Mouse (Mus musculus): ENCODE measurements around the gene Trpm3.

Gene Trpm3

DNA sequence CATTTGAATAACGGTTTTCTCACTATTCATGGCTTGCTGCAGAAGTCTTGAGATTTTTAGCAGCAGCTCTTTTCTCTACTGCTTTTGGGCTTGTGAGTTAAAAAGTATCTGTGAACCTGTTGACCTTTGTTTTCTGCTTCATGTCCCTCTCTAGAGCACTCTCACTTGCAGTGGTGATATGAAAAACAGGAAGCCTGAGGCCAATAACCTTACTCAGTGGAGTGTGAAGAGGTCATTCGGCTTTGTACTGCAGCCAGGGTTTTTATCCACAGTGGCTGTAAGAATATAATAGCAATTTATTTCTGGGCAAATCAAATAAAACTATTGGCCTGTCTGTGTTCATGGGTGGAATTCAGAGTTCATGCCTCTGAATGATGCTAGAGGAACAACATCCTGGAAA lies 503.3 kb downstream of the Trpm3 start:
- no peak for DNase-seq (ENCODE audit: low spot score)

DNA sequence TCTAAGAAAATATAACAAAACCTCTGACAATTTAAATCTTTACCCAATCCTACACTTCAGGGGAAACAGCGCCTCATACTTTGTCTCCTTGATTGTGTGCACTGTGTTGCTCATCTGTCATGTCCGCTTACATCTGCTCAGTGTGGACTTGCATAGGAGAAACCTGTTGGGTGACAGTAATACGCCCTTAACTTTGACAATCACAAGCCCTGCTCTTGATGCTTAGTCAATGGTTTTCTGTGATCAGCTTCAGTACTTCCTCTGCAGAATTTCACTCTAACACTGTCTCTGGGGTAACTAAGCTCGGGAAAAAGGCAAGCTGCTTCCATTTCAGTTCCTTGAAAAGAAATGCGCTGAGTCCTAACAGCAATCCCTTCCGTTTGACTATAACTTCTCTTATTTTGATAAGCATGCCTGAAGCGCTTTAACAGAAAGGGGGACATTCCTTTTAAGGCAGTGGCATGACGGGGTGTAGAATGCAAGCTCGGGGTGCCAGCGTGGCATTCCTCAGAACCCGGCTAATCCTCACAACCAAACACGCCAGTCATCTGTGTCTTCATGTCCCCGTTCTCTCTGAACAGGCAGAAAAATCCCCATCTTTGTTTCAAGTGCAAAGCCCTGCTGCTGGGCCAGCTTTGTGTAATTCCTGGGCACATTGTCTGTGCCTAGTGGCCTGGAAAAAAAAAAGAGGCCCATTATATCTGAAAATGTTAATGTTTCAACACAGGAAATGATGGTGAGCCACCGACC lies 517.8 kb downstream of the Trpm3 start:
- DNase-seq (ENCODE audit: low spot score) = no peak

DNA sequence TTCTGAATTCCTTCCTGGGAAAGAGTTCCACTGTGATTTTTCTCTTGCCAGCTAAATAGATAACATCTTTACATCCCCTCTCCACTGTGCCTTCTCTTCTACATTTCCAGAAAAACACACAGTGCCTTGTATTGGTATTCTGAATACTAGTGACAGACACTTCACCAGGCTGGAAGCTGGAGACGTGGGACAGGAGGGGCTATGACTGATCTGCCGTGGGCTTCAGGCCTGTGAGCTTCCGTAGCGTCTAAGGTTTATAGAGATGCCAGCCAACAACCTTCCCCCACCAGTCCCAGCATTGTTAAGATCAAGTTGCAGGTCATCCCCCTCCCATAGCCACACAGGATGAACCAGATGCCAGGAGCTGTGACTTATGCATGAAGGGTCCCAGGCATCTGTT lies 518.4 kb downstream of the Trpm3 start:
- DNase-seq (ENCODE audit: low spot score) = no peak

DNA sequence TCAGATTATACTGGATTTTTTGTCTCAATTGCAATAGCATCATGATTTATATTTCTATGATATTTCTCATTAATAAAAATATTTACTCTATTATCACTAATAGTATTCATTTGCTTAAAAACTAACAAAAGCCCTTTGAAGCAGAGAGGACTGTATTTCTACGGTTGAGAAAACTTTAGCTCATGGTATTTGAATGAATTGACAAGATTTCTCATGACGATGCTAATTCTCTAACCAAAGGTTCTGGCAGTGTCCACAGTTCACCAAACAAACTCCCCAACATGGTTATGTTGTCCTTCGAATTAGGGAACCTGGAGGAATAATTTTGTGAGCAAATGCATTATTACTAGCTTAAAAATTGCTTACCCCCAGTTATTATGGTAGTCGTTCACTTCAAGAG lies 526.6 kb downstream of the Trpm3 start:
- no peak for DNase-seq (ENCODE audit: low spot score)

DNA sequence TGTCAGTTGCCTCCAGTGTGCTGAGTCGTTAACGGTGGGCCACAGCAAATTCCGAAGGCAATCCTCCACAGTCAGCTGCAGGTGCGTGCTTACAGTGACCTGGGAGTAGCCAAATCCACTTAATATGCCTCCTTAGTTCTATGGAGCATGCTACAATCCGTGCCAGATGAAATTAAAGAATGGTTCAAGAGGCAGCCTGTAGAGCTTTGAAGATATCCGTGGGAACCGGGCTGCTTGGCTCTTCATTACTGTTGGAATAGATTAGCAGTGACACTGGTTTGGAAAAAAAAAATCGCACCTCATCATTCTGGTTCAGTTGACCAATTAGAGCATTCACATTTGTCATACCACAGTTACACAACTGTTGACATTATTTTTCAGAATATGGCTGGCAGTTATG lies 531.4 kb downstream of the Trpm3 start:
- DNase-seq (ENCODE audit: low spot score) = no peak

DNA sequence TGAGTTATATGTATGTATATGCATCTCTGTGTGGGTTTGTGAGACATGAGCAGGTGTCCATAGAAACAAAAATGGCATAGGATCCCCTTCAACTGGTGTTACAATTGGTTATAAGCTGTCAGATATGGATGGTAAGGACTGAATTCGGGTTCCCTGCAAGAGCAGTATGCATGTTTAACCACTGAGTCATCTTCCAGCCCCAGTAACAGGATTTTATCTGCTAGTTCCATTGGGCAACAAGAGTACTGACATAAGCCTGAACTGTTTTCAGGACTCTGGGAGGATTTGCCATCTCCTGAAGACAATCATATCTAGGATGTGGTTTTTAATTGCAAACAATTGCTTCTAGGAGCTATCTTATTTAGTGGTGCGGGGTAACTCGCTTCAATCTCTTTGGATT lies 534.0 kb downstream of the Trpm3 start:
- DNase-seq (ENCODE audit: low spot score) = no peak

DNA sequence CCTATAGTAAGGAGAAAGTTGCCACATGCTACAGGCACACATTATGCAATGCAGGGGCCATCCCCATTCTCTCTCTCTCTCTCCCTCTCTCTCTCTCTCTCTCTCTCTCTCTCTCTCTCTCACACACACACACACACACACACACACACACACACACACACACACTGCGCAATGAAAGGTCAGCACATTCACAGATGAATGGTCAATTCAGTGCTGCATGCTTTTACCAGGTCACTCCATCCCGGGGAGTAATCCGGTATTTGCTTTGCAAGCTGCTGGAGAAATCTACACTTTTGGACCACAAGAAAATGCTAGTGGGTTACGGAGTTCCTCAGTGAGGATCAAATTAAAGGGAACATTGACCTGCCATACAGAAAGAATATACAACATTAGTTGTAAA lies 537.4 kb downstream of the Trpm3 start:
- DNase-seq (ENCODE audit: low spot score) = no peak

DNA sequence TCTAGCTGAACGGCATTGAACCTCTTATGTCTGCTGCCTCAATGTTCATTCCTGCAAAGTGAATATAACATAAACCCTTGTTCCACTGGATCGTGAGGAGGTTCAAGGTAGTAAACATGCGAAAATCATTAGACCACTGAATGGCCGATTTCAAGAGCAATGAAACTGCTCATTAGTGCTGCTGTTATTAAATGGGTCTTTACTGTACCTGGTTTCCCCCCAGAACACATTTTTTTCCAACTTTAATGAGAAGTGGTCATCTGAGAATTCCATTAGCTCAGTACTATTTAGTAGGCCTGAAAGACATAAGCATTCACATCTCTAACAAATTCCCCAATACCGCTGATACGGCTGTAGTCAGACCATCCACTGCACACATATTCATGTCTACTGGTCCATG lies 543.4 kb downstream of the Trpm3 start:
- DNase-seq (ENCODE audit: low spot score) = no peak

DNA sequence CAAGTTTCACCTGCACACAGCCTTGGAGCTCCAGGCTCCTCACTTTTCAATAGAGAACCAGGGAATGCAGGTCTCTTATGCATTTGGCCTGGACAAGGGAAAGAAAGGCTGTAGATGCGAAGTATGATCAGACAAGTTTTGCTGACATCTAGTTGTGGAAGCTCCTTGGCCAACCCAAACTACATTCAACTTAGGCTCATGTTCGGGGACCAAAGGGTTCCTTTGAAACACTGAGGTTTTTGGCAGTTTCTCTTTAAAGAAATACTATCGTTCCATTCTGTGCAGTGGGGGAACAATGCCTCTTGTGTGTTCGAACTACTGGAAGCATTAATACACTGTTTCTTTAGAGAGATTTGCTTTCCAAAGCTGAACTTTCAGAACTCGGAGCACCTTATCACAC lies 553.1 kb downstream of the Trpm3 start:
- no peak for DNase-seq (ENCODE audit: low spot score)

DNA sequence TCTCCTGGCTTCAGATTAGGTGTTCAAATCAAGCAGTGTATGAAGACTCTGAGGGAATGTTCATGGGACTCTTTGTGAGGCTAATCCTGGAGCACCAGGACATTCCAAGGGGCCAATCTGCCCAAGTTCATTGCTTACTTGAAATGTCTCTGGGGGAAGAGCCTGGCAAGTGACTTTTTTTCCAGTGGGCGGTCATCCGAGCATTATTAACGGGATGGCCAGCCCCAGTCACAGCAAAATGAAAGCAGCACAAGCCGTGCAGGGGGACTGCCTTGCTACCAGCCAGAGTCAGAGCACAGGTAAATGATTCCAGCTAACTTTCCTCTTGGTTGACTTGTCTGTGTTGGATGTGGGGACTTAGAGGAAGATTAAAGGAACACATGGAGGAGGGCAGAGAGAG lies 553.7 kb downstream of the Trpm3 start:
- DNase-seq (ENCODE audit: low spot score) = no peak

DNA sequence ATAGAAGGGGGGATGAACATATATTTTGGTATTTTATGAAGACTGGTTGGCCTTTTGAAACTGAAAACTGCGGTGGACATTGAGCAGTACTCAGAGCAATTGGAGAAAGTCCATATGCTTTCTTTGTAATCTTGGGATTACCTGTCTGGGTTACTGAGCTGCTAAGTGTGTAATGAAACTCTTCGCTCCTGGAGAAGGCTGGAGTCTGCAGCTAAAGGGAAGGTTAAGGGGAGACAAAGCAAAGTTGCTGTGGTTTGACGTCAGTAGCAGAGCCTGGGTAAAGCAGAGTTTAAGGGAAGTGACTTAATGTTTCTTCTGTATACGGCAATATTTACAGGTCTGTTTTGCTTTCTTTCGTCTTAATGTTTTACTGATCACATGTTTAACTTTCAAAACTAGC lies 554.1 kb downstream of the Trpm3 start:
- no peak for DNase-seq (ENCODE audit: low spot score)

DNA sequence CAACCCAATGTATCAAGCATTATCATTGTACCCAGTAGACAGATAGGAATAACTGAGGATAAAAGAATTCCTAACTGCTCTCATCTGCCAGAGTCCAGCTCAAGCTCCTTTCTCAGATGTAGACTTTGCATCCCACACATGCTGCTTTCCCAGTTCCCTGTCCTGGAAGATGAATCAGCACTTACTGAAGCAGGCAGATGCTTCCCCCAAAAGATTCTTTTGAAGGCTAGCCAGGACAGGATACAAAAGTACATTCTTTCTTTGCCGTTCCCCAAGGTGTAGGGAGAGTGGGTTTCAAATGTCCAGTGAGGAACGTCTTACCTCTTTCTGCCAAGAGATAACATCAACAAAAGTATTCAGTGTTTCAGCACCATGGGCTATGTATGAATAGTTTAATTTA lies 556.6 kb downstream of the Trpm3 start:
- DNase-seq (ENCODE audit: low spot score) = no peak

DNA sequence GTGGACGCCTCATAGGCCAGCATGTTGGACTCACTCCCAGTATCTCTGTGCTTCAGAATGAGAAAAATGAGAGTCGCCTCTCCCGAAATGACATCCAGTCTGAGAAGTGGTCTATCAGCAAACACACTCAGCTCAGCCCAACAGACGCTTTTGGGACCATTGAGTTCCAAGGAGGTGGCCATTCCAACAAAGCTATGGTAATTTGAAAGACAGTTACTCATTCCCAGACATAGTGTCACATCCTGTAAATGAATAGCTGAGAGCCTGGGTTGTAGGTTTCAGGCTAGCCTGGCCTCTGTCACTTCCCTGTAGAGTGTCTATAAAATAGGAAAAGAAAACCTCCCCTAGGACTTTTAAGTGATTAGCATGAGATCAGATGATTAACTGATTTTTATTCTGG lies 559.9 kb downstream of the Trpm3 start:
- no peak for DNase-seq (ENCODE audit: low spot score)

DNA sequence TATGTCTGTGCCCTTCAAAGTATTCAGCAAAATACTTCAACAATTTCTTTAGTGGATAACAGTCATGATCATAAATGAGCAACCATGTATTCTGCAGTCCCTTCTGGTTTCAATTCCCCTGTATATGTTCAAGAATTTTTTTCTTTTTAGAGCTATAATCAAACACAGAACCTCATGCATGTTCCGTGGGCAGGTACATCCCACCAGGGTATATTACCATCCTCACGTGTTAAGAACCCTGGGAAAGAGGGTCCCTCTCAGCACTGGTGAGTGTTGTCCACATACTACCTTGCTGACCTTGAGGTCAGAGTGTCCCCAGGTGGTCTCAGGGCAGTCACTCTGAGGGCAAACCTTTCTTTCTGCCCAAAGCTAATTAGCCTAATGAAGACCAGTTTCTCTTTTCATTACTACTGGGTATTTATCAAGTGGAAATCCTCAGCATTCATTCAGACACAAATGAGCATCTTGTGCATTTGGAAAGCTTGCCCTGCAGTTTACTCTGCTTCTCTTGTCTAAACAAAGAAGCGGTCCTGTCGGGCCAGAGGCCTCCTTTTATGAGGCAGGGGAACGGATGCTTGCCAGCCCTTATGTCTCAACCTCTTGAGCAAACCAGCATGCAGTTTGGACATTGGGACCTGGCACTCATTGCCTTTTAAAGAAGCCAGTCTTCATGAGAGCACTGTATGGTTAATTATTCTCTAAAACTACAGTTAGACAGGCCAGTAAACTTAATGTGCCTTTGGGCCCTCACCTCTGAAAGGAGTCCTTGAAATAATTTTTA lies 562.2 kb downstream of the Trpm3 start:
- no peak for DNase-seq (ENCODE audit: low spot score)

DNA sequence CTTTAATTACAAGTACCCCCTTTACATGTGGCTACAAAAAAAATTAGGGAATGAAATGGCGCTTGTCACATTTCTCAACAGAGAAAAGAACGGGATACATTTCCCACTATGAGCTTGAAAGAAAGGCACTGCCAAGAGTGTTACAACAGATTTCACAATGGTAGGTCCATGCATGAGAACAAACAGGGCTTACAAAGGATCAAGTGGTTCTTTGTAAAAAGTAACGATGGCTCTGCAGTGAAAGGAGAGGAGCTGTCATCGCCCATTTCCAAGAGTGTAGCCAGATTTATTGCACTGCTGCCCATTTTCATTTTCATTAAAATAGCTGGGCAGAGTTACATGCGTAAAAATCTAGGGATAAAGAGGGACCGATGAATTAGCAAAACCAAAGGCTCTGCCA lies 565.0 kb downstream of the Trpm3 start:
- no peak for DNase-seq (ENCODE audit: low spot score)

DNA sequence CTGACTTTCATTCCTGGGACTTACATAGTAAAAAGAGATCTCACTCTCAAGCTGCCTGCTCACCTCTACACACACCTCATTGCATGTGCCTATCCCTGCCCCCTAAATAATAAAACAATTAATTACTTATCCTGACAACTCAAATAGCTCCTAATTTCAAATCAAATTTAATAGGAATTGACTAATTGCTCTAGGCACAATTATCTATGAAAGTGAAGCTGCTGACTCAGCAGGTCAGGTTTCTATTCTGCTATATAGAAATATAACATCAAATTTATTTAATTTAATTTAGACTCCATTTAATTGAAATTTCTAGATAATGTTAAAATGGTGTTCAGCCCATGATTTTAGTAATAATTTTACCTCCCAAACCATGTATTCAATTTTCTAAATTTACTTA lies 566.6 kb downstream of the Trpm3 start:
- no peak for DNase-seq (ENCODE audit: low spot score)

DNA sequence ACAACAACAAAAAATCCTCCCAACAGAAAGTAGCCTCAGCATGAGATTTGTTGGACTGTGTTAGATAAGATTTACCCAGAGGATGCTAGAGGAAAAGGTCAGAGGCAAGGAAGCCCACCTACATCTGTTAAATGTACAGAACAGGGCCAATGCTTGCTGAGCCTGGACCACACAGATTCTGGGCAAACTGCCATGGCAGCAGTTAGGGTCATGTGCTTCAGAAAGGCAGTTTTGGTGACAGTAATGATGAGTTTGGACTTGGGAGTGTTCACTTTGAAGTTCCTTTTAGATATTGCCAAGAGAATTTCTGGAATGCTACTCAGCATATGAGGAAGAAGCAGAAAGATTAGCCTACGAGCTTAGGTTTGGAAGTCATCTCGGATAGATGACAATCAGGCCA lies 580.2 kb downstream of the Trpm3 start:
- DNase-seq (ENCODE audit: low spot score) = no peak

DNA sequence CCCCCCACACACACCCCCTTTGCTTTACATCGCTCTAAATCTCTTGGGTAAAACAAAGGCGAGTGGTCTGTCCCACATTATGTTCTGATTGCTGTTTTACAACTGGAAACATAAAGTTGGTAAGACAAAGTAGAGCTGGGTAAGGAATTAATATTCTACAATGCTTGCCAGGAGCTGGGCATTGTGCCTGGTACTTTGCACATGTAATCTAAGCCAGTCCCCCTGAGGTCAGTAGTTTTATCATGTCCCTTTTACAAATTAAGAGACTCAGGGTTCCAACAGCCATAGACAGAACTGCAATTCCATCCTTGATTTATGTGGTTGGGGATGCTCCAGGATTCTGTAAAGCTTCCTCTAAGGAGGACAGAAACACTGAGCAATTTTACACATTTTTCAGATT lies 591.0 kb downstream of the Trpm3 start:
- DNase-seq (ENCODE audit: low spot score) = no peak

DNA sequence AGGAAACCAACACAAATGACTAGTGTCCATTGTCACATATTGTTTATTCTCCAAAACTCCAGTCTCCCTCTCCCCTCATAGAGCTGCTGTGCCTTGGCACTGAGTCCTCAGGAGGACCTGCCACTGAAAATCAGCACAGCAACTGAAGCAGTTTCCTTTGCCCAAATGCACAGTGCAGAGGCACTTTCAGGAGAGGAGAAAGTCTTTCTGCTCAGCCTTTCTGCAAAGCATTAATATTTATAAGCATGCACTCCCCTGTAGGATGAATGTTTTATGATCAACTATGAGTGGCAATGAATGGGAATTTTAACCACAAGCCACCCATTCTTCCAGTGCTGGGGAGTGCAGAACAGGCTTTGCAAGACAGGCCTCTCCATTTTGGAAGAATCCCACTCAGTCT lies 592.1 kb downstream of the Trpm3 start:
- no peak for DNase-seq (ENCODE audit: low spot score)

DNA sequence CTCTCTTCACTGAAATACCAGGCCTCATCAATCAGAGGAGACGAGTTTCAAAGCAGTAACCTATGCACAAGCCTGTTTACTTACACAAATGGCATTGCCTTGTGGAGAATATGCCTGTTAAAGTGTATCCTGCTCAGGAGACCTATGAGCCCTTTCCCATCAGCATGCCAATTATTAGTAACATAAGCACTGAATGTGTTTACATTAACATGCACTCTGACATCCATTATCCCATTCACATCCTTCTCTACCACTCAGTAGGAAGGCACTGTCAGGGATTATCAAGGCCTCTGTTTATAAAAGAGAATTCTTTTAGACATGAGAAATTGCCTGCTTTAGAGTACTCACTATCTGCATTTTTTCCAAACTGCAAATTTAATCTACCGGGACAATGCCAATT lies 598.0 kb downstream of the Trpm3 start:
- no peak for DNase-seq (ENCODE audit: low spot score)

DNA sequence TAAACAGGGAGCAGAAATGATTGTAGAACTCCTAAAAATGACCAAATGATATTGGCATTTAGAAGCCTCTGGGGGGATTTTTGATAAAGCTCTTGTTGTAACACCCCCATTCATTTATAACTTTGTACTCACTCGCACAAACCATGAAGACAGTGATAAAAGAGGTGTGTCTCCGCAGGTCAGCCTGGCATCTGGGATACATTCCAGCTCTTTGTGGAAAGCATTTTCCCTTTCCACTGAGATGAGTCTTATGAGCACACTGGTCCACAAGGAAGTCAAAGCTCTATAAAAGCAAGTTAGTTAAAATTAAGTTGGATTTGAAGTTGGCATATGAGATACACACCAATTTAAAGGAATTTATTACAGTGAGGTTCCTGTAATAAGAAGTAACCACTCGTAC lies 600.4 kb downstream of the Trpm3 start:
- no peak for DNase-seq (ENCODE audit: low spot score)

DNA sequence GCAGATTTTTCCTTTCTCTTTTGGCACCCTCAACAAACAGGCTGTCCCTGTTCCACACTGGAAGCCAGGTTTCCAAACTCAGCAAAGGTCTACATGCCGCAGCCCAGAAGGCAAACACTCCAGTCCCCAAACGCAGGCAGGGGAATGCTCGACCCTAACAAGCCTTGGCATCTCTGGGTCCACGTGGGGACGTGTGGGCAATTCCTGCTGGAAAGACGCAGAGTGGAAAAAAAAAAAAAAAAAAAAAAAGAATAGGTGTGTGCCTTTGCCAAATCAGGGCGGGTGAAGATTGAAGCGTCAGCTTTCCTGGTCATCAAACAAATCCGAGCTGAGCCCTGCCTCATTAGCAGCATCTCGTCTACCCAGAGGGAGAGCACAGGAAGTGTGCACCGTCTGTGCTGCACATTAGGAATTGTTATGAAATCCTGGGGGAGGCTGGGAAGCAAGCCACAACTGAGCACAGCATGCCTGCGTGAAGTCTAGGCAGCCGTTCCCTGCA lies 614.5 kb downstream of the Trpm3 start:
- no peak for DNase-seq (ENCODE audit: low spot score)

DNA sequence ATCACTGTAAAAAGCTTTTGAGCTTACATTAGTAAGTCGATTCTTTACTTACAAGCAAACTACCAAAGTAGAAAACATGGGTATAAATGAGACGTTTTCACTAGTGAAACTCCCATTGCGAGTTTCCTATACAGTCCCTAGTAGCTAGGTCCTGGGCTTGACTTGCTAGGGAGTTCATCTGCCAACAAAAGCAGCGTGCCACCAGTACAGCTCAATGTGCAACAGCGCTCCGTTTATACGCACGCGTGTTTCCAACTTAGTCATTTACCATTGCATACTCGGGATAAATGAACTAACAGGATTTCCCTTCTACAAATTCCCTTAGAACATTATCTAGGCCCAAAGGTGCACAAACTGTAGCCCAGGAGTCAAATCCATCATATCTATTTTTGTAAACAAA lies 615.2 kb downstream of the Trpm3 start:
- no peak for DNase-seq (ENCODE audit: low spot score)

DNA sequence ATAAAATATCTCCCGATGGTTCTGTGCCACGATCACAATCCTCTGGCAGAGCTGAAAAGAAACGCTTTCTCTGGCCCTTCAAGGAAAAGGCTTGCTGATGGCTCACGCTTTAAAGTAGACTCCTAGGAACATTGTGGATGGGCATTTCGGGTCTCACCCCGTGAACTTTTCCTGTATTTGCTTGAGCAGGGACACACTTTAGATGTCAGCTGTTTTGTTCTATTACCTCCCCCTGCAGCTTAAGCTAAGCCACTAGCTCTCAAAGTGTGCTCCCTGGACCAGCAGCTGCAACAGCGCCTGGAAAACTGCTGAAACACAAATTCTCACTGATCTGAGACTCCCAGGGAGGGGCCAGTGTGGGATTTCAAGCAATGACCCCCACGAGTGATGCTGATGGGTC lies 615.7 kb downstream of the Trpm3 start:
- DNase-seq (ENCODE audit: low spot score) = no peak

Measured in MN1 (cell line).